Mouse (Mus musculus) right cerebral cortex, postnatal 10 days (tissue): ENCODE measurements at regions not wholly inside any gene's neighbourhood (a gene's known extent, or its start where the extent isn't known, plus 50 kb on each side); places are given as distances from the start of the nearest gene placed in this dataset.

Experiments used
- DNase-seq, 2 experiments: peaks; one replicate each; pipeline ENCODE4 v3.0.0; 2021; ENCODE audit warnings: low spot score in 2 of 2

DNA sequence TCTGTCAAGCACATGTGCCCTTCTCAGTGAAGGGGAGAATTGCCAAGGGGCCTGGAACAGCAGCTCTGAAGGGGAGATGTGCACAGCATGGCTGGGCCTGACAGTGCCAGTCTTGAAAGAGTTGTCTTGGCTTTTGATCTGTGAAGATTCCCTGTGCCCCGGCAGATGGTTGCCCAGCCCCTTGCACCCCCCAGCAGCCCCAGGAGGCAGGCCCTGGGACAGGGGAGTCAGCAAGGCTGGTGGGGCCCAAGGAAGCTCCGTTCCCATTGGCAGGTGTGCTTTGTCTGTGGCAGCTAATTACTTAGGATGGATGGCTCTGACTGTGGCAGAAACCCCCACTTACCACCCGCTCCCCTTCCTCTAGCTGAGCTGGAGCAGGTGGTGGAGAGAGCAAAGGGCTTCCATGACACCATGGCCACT is 58.6 kb downstream of the Tspan17 start:
- no peak for DNase-seq

DNA sequence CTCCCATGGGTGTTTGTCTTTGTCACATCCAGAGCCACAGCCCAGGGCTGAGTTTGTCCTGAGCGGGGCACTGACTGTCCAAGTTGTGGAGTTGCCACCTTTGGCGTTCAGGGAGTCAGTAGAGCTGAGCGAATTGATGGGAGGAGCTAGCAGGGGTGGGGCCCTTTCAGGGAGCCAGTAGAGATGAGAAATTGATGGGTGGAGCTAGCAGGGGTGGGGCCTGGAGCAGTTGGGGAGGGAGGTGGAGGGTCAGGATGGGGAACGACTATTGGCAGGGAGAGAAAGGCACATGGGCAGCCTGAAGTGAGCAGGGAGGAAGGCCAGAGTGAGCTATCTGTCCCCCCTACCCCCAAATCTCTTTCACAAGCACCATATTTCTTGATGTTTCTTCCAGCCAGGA is 62.0 kb downstream of the Tspan17 start:
- no peak for DNase-seq

DNA sequence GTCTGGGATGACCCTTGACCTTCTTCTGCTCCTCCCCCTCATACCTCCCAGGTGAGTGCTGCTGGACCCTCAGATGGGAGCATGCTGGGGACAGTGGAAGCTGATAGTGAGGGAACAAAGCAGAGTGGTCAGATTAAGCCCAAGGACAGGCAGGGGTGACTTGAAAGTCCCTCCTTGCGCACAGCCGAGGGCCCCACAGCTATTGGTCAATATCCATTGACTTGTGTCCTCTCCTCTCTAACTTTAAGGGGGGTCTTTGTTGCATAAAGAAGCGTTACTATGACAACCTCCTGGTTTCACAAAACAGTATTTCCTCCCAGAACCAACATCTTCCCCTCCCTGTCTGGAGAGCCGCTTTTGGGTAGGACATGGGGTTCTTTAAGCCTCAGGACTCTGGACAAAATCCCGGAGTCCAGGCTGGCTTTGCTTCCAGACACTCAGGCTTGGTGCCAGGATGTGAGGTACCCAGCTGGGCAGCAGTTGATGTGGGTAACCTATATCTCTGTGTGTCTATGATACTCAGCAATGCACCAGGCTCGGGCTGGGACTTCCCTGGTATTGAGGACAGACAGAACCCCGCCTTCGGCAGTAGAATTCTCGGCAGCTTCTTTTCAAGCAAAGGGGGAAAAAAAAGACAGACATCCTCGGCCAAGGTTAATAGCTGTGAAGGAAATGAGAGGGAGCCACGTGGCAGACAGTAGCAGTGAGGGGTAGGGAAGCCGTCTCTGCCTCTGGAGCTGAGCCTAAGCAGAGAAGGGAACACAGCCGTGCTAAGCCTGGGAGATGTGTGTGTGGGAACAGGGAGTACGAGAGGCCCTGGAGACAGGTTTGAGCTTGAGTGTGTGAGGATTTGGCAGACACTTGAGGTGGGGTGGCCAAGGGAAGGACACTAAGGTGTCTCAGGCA is 66.4 kb downstream of the Tspan17 start:
- DNase-seq = peak; percentile 52 to 69

- DNase-seq = no peak
Measured at GRCm38 (mm10) chr13:54862931-54863330, 73.8 kb downstream of the Tspan17 start.

GRCm38 (mm10) chr13:54864048-54864447 is 74.9 kb downstream of the Tspan17 start:
- no peak for DNase-seq

DNA sequence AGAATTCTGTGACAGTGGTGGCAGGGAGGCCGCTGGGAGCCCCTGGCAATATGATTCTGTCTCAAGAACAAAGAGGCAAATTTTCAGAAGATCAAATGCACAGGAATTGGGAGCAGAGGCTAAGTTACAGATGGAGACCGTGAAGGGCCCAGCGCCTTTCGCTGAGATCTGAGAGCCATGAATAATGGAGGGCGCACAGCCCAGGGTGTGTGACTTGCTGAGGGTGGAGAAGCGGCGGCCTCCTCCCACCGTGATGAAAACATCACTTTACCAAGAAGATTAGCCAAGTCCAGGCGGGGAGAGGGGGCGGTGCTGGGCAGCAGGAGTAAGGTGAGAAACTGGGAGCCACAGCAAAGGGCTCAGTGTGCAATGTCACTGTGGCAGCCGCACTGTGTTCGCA is 77.2 kb upstream of the Unc5a start:
- no peak for DNase-seq

DNA sequence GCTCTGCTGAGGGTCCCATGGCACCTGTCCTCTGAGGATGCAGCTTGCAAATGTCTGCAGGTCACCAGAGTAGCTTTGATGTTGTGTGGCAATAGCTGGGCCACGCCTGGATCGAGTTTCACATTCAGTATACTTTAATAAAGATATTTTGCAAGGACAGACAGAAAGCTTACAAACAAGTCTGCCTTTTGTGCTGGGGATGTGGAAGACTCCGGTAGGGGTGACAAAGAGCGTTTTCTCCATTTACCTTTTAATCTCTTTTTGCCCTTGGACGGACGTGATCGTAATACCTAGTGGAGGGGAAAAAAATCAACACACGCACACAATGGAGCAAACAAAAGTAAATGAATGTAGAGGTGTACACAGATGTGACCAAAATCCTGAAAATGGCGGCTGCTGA is 75.3 kb upstream of the Unc5a start:
- no peak for DNase-seq

DNA sequence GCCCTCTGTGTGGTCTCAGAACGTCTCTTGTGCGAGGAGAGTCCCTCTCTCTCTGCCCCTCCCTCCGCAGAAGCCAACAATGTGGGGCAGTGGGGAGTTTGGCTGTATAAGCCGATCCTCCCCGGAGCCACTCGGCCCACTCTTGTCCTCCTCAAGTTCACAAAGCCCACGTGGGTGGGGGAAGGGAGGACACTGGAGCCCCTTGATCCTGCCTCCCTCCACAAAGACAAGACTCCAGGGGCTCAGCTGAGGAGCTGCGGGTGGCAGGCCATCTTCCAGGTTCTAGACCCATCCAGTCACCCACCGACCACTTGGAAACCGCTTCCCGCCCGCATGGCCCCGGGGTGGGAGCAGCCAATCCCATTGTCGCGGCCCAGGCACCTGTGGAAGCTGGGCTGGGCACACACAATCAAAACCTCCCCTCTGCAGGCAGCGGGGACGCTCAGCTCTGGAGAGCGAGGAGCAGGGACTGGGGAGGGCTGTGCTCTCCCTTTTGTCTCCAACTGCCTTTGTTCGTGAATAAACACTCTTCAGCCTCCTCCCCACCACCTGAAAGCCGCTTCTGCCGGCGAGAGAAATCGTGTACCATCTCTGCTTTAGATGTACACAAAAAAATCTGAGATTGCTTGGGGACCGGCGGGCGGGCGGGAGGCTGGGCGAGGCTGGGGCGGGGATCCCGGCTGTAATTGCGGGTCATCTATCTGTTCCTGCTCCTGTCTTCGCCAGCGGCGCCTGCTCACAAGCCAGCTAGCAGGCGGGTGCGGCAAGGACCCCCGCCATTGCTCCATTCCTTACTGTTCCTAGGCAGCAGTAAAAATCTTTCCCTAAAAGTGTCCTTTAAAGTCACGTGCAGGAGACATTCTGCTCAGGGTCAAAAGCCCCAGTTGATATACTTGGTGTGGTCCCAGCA is 74.7 kb upstream of the Unc5a start:
- no peak for DNase-seq

DNA sequence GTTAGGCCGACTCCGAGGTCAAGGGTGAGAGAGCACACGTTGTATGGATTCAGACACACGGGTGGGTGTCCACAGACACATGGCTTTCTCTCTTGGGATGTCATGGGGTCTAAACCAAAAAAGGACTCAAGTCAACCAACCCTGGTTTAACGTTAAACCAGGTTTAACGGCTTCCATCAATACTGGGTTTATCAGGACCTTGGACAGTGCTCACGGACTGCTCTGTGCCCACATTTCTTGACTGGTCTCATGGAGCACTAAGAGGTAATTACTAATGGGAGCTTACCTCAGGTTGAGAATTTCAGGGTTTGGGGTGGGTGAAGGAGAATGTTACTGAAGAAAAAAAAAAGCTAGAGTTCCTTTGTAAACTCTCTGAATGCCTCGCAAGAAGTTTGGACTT is 72.7 kb upstream of the Unc5a start:
- no peak for DNase-seq

DNA sequence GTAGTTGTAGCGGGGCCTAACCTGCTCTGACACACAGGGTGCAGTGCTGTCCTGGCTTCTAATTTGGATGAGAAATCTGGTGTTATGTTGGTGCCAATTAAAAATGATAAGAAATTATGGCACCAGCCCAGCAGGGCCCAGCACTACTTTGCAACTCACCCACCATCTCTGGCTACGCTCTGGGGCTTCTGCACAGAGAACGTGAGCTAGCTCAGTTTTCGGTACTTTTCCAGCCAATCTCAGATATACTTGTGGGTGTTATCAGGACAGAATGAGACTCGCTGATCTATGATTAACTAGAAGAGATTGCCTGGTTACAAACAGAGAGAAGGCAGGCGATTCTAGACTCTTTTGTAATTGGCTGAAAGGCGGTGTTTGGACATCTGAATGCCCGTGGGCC is 71.6 kb upstream of the Unc5a start:
- DNase-seq = no peak

- DNase-seq = peak; percentile 73 to 76
Measured at GRCm38 (mm10) chr13:54879325-54879724, 69.9 kb upstream of the Unc5a start.

- DNase-seq = peak; percentile 63 to 66
Measured at GRCm38 (mm10) chr13:54880204-54880603, 69.0 kb upstream of the Unc5a start.

GRCm38 (mm10) chr13:54882781-54883180 is 66.4 kb upstream of the Unc5a start:
- no peak for DNase-seq

DNA sequence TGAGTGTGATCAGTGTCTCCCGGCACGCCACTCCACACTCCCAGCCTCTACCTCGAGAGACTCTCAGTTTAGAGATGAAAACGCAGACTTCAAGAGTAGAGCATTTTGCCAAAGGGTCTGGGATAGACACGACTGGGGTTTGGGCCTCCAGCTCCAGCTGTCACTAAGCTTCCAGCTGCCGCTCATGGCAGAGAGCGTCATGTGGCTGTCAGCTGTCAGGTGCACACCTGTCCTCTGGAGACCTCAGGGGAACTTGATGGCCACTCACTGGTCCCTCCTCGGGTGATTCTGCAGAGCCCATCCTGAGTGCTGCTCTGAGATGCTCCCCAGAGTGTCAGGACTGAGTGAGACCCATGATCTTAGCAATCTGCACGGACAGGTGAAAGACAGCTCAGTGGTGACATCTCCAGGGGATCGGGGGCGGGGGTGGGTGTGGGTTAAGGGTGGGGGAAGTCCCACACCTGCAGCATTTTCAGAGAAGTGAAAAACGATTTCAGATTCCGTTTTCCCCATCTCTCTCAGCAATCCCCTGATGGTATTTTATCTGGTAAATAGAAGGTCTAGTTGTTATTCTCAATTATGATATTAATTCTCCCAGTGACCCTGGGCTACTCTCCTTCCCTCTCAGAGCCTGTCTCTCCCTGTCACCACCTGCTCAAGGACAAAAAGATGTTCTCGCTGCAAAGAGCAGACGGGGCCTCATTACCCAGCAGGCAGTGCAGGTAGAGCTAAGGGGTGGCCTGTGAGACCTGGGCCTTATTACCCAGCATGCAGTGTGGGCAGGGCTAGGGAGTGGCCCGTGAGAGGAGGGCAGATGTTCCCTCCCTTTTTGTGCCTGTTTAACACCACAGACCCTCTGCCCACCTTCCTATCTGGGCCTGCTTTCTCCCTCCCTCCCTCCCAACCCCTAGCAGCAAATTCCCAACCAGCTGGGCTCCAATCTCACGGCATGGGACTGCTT is 65.2 kb upstream of the Unc5a start:
- DNase-seq = no peak

GRCm38 (mm10) chr13:54884709-54885460 is 64.3 kb upstream of the Unc5a start:
- DNase-seq = peak; percentile 59 to 69

GRCm38 (mm10) chr13:54887366-54887921 is 61.8 kb upstream of the Unc5a start:
- peak; percentile 68 to 78 for DNase-seq

GRCm38 (mm10) chr13:54888021-54888420 is 61.2 kb upstream of the Unc5a start:
- no peak for DNase-seq

- DNase-seq = no peak
Measured at GRCm38 (mm10) chr13:54889684-54890399, 59.4 kb upstream of the Unc5a start.

DNA sequence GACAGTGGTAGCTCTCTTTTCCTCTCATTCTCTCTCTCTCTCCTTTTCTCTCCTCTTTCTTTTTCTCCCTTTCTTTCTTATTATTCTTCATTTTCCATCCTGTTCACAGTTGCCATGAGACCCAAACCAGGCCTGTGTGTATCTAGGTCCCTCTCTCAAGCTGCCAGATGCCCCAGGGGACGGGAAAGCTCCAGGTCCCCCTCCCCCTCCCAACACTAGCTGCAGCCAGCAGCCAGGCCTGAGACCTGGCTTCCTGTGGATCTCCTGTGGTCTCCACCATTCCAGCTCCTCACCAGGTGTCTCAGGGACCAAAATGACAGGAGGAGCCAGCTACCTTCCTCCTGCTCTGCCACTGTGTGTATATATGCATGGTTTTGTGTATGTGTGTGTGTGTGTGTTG is 56.6 kb upstream of the Unc5a start:
- DNase-seq = no peak

GRCm38 (mm10) chr13:54893651-54894050 is 55.6 kb upstream of the Unc5a start:
- DNase-seq = no peak
